Mouse (Mus musculus): ENCODE measurements around the gene Lima1. TPM values are rescaled to one million over a fixed set of nuclear protein-coding genes. Genes with fewer than 3 reads are reported as not detected.
A peak's percentile ranks its signal among the peaks of the same experiment; 100 is the strongest.
"Not testable (repeated sequence)": the region's sequence is repeated elsewhere in the genome, so short reads cannot be mapped to it uniquely, and the experiment has no call there.

Lima1 gene
- total RNA-seq, 2 experiments from 2014 or later: 14.3 to 16.1 TPM

DNA sequence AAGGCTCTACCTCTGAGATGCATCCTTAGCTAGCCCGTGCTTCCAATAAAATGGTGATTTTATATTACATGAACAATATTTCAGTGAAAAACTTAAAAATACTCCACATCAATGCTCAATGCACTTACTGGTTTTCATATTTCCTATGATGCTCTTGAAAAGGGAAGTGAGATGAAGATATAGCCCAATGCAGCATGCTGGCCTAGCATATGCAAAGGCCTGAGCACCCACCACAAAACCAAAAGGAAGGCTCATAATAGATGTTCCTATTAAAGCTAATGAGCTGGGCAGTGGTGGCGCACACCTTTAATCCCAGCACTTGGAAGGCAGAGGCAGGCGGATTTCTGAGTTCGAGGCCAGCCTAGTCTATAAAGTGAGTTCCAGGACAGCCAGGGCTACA, 69.6 kb downstream of the Lima1 start:
- no peak for DNase-seq

DNA sequence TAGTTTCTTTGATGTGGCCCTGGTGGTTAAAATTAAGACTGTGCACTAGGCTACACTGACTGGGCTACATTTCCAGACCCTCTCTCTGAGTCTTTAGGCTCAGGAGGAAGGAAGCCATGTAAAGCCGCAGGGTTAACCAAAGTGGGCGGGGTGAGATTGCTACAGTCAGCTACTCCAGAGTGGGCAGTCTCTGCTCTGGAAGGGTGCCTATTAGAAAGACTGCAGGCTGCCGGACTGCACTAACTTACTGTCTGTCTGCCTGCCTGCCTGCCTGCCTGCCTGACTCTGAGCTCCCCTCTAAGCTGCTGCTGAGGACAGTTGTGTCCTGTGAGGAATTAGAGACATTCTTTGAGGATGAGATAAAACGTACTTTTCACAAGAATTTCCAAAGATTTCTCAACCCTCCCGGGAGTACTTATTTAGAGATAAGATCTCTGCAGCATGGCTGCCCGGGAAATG, 72.0 kb downstream of the Lima1 start:
- DNase-seq: peak; percentile 67 to 74

DNA sequence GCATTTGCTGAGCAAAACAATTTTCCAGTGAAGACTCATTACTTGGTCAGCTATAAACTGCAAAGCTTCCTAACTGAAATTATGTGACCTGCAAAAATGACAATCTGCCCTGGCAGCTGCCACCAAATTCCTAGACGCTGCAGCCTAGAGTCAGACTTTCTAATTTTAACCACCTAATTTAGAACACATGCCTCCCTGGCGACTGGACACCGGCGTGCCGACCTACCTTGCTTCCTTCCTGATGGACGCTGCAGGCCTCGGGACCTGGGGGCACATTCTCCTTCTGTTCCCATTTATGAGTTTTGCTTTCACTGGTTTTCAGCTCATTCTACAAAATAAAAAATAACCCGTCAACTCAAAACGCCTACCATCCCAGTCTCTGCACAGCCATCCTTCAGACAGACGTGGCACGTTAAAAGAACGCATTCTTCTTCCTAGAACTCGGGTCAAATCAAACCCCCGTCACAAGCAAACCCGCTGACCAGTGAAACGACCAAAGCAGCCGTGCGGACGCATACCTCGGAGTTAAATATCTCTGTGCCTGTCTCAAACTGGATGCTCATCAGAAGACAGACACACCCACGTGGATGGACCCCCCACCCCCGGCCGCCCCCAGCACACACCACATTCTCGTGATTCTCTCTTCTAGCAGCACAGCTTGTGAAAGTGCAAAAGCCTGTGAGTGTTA, 73.2 kb downstream of the Lima1 start:
- DNase-seq: peak; percentile 53 to 65

DNA sequence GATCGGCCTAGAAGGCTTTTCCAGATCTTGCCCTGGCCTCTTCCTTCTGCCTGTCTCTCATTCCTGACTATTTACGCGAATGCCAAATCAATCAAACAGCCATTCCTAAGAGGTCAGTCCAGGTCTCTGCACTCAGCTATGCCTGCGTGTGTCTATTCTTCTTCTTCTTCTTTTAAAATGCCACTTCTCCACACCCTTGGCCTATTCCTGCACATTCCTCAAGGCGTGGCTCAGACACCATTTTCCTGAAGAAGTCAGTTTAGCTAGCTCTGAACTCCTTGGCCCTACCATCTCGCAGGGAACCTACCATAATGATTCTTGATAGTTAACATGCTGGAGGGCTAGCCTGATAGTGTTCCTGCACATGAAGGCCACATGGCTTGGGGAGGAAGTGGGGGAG, 75.5 kb downstream of the Lima1 start:
- no peak for DNase-seq

DNA sequence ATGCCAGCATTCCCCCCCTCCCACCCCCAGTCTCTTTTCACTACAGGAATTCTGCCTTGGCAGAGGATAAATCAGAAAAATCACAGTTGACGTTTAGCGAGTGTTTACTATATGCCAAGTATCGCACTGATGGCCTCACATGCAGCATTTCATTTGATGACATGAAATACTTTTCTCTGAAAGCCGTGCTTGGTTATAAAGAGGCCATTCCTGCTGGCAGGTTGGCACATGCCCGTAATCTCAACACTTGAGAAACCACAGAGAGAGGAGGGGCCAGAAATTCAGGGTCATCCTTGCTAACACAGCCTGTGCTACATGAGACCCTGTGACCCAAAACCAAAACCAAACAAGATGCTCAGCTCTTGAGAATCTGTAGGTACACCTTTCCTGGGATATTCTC, 77.4 kb downstream of the Lima1 start:
- no peak for DNase-seq

DNA sequence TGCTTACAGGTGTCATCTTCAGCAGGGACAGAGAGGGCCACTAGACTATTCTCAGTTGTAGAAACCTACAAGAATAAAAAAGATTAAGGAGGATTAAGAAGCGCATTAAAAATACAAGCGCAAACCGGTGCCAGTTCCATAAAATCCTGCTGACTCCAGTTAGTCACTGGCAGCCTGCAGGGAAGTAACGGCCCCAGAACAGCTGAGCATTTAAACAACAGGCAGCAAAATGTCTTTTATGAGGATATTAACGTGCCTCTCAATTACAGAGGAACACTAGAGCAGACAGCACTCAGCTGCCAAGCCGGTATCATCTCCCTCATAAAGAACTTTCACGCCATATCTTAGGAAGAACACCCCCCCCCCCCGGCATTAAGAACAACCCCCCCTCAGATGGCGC, 78.5 kb downstream of the Lima1 start:
- no peak for DNase-seq

DNA sequence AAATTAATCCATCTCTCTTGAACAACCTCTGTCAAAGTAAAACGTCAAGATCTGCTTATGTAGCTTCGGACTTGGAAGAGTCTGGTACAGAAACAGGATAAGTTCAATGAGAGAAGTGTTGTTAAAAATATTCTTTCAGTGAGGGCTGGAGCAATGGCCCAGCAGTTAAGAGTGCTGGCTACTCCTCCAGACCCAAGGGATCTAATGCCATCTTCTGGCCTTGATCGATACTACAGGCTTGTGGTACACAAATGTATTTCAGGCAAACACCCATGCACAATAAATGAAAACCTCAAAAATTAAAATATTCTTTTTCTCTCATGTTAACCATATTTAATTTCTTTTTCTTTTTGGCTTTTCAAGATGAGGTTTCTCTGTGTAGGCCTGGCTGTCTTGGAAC, 79.2 kb downstream of the Lima1 start:
- no peak for DNase-seq

DNA sequence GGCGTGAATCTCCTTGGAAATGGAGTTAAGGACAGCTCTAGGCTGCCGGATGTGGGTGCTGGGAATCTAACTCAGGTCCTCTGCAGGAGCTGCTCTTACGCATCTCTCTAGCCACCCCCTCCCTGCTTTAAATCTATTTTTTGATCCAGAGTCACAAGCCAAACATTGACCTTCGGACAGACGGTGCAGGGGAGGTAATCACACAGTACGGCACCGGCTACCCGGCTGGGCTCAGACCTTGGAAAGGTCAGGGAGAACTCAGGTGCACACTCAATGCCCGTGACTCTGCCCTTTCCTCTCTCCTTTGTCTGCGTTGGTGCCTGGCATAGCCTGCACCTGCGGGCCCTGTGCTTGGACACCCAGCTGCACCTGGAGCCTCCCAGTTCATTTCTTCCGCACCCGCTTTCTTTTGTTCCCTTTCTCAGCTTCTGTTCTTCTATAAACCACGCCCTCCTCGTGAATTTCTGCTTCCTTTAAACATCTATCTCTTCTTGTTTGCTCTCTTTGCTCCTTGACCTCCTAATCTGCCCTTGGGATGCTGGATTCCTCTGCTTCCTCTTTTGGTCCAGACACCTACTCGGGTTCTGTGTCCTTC, 82.9 kb downstream of the Lima1 start:
- no peak for DNase-seq

DNA sequence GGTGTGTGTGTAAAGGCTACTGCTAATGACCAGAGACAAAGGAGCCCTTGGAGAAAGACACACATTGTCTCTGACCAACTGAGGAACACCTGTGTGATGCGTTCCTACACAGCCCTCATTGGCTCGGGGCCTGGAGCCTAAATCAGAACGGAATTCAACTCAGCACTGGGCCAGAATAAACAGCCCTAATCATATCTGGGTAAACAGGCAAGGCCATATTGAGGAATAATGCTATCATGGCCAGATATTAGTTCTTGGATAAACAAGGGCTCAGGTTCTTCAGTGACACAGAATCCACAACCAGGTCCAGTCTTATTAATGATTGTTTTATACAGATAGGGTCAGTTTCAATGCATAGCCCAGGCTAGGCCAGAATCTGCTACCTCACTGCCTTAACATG, 84.3 kb downstream of the Lima1 start:
- DNase-seq: no peak

DNA sequence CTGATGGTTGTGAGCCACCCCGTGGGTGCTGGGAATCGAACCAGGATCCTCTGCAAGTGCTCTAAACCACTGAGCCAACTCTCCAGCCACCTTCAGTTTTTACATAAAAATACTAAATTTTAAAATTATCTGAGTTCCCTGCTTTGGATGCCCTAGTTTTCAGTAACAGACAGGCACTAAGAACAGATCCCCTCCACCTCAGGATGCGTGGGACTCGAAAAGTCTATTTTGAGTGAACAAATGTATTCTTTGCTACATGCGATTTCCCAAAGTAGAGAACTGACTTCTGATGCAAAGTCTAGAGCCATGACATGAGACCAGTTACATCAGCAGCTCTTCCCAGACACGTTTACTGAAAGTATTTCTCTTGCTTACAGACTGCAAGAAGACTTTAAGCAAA, 84.8 kb downstream of the Lima1 start:
- no peak for DNase-seq

DNA sequence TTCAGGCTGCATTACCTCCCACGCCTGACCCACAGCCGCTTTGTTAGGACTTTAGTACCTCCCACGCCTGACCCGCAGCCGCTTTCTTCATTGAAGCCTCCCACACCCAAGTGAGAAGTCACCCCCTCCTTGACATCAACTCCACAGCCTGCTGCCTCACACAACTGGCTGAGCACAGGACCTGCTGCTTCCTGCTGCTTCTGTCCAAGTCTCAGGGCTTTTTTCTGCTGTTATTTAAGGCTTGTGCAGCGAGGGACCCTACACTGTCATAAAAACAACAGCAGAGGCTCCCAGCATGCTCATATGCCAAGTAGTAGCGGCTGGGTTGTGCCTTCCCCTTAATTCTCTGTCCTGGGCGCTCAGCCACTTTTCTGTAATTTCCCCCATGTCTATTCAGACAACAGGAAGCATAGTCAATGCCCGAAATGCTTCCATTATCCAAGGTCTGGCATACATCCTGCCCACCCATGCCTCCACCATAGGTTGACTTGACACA, 87.6 kb downstream of the Lima1 start:
- DNase-seq: peak; percentile 21 to 33

DNA sequence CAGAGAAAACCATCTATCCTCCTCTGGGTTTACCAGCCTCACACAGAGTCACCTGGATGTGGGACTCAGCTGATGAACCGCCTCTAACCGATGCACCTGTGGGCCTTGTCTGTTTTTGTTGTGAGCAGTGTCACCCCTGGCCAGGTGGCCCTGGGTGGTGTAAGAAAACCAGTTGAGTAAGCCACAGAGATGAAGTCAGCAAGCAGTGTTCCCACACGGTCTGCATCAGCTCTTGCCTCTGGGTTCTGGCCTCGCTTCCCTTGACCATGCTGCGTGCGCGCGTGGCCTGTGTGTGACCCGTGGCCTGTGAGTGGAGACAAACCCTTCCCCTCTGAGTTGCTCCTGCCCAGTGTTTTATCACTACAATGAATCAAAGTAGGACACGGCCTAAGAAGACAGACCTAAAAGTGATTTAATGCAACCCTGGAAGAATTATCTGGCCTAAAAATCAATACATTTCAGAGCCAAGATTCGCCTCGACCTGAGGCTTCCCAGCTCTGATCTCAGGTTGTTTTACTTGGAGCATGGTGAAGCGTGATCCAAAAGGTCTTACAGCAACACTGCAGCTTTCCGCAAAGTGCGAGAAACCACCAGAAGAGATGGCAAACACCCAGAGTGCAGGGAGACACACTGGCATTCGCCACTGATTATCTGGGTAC, 96.5 kb downstream of the Lima1 start:
- no peak for DNase-seq

DNA sequence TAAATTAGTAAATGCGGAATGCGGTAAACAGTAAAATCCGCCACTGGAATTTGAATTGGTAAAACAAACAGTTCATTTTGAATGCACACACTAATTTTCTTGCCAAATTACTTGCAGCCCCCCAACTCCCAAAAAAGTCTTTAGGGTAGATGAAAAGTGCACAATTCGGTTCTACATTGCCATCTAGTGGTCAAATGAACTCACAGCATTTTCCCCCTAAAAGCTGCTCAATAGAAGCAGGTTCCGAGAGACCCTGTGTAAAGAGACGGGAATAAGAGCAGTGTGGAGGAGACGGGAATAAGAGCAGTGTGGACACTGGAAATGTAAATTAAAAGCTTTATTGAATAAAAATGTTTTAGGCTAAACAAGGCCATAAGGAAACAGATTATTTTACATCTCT, 97.1 kb downstream of the Lima1 start:
- peak; percentile 26 to 66 for DNase-seq

DNA sequence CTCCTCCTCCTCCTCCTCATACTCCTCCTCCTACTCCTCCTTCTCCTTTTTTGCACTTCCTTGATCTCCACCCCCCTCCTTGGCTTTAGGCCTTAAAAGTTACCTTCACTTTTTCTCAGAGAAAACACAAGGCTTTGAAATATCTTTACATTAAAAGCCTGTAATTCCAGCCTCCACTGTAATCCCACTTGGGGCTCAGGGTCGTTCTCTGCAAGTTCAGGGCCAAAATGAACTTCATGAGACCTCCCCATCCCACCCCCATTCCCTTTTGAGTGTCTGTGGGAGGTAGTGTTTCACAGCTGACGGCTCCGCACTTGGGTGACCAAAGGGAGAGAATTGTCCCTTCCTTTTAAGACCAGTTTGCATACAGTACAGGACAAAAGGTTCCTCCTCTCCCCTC, 102.3 kb downstream of the Lima1 start:
- DNase-seq: no peak

DNA sequence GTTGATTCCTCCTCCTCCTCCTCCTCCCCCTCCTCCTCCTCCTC, 102.6 kb downstream of the Lima1 start, which contains the start of gene Cers5:
Cers5 (minus strand) TSS at position 5 of the 44 bp plus-strand sequence.
- DNase-seq: not testable (repeated sequence)

DNA sequence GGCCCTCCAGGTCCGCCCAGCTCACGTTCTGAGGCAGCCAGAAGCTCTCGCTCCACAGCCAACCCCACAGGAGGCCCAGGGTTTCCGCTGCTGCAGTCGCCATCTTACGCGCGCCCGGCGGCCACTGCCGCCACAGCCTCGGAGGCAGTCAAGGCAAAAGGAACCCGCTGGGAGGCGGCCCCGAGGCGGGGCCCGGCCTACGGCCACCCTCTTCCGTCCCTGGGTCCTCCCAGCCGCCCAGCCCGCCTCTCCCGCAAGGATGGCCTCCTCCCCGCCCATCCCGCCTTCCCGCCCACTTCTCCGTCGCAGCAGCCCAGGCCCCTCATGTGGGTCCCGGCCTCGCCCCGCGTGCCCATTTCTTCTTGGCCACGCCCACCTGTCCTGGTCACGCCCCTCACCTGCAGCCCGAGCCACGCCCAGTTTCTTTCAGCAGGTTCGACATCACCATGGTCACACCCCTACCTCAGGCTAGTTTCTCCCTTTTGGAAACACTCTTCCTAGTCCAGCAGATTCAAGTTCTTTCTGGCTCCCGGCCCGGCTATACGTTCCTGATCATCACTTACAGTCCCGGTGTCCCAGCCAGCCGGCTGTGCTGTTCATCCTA, 102.9 kb downstream of the Lima1 start:
- DNase-seq: peak; percentile 90 to 95

DNA sequence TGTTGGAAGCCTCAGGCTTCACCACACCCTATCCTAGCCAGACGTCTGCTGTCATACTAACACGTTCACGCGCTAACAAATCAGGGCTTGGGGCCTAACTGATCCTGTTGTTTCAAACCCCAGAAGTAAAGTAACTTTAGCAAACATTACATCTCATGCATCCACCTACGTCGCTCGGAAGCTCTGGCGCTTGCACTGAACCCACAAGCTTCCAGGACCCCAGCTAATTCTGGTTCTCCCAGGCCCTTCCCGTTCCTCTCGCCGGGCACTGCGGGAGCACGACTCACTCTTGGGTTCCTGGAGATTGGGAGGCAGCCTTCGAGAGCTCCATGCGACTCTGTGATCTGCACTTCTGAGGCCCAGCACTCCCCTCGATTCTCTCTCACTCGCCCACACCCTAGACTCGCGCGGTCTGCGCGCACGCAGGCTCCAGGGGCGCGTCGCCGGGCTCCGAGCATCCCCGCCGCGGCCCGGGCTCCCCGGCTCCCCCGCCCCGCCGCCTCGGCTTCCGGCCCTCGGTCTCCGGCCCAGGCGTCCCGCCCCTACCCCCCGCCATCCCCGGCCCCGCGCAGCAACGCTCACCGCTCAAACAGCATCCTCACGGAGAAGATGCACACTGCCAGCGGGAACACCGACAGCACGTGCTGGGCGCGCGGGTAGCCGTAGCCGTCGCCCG, 103.5 kb downstream of the Lima1 start:
- DNase-seq: peak; percentile 27 to 69

DNA sequence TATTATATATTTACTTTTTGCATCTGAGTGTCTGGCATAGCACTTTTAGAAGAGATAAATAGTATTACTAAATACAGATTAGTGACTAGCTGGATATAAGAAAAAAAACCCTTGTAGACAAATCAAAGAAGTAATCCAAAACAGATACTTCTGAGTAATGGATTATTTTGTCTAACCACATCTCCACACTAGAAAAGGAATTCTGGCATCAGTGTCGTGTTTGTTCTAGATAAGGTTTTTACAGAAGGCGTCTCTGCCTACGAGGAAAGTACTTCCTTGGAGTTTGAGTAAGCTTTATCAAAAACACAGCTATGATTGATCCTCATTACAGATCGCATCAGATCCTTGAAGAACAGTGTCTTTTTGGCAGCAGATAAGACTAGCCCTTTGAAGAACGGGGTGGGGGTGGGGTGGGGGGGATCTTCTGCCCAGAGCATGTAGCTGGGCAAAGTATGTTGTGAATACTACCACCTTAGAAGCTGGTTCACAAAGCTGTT, 104.2 kb downstream of the Lima1 start:
- DNase-seq: no peak

DNA sequence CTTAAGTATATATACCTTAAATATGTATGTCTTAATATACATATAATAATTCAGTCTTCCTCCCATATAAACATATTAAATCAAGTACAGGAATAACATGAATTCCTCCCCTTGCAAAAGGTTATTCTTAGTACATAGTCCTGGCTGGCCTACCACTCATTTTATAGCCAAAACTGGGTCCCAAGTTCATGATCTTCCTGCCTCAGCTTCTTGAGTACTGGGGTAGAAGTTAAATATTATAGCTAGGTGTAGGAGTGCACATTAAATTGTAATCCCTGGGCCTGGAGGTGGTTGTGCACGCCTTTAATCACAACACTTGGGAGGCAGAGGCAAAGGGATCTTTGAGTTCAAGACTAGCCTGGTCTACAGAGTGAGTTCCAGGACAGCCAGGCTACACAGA, 106.5 kb downstream of the Lima1 start:
- no peak for DNase-seq

DNA sequence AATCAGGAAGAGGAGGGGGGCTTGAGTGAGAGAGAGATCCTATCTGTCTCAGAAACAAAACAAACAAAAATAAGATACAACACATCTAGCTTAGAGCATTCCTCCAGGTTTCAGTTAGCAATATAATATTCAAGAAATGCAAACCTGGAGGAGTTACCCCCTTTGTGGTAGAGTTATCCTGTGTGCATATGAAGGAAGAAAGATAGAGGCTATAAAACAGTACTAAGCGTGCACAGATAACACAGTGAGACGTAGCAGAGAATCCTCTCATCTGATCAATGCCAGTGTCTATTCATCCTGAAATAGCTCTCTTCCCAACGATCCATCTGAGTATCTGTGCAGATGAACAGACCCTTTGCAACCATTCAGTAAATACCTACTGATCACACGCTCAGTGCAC, 107.8 kb downstream of the Lima1 start:
- no peak for DNase-seq

DNA sequence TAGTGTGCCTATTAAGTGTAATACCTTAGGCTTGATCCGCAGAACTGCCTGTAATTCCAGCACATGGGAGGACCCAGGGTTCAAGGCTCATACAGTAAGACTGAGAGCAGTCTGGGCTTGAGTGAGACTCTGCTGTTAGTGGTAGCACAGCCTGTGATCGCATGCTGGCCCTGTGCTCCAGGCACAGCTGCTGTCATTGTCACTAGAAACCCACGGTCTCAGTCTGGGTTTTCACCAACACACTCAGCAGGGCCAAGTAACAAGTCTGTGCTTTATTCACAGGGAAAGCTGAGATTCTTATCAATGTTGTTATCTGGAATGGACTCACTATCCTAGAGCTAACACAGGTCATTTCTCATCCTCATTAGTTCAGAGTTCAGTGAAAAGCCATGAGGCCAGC, 121.1 kb downstream of the Lima1 start:
- no peak for DNase-seq

DNA sequence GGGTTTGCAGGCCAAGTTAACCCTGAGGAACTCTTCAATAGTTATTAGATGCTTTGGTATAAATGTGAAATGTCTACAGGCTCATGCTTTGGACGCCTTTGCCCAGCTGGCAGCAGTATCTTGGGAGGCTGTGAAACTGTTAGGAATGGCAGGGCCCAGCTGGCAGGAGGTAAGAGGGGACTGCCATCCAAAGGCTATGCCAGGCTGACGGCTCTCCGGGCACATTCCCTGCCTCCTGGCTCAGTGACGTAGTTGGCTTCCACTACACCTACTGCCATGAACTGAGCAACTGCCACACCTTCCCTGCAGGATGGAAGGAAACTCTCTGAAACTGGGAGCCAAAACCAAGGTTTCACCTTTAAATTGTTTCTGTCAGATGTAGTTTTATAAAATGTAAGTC, 135.0 kb downstream of the Lima1 start:
- peak in 1 of 2 experiments; percentile 52 for DNase-seq

DNA sequence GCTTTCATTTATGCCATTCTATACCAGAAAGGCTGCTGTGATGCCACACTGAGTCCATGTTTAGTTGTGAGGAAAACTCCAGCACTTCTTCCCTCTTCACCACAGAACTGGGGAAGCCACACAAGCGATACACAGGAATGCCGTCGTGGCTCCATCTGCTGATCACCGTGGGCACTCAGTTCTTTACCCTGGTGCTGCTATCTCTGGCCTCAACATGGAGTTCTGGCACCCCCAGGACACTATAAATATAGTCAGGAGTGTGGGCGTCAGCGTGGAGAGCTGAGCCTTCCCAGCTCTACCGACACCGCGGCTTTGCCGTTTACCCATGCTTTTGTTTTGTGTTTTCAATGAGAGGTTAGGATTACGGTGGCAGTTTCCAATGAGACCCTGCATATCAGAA, 138.6 kb downstream of the Lima1 start:
- DNase-seq: no peak

Data from heart, adult 18-20 months (tissue).